Mouse (Mus musculus): ENCODE measurements around the gene Tatdn2. TPM values are rescaled to one million over a fixed set of nuclear protein-coding genes. Genes with fewer than 3 reads are reported as not detected.
"Not testable (repeated sequence)": the region's sequence is repeated elsewhere in the genome, so short reads cannot be mapped to it uniquely, and the experiment has no call there.

The Tatdn2 gene
- polyA plus RNA-seq, 1 experiment from 2014 or later: 0.81 TPM

DNA sequence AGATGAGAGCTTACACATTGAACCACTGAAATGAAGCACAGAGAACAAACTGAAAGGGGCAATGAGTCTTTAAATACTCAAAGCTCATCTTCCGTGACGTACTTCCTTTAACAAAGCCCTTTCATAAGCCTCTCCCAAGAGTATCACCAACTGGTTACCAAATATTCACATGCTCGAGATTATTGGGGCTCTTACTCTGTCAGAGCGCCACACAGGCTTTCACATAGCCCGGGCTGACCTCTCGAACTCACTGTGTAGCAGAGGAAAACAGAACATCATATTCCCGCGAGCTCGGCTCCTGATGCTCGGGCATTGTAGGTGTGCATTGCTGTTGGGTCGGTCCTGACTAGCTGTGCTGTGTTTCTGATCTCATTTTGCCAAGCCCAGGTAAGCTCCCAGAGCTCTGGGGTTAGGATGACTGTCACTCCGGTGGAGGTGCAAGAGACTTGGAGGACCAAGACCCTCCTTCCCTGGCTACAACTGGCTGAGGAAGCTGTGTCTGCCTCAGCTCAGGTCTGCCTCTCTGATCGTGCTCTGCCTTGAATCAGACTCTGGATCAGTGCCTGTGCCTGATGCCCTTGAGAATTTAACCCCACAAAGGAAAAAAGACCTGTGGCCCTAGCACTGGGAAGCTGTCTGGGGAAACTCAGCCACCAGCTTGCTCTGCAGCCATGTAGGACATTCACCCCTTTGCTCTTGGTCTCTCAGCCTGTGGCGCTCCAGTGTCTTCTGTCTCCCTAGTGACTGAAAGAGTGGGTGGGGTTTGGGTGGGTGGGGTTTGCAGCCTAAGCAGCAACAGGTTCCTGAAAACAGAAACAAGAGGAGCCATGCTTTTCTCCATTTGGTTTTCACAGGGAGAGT is 36.1 kb upstream of the Tatdn2 start:
- no peak for ATAC-seq
- Histone ChIP-seq H3K27ac (no peak overlapping the region), H3K4me1 (no peaks in the 10 kb centered on the region), H3K4me2 (no peak overlapping the region), H3K36me3 (ENCODE audit: poor library complexity, severe bottlenecking) (no peaks in the 10 kb centered on the region), H3K9ac (no peak overlapping the region), H3K4me3 (no peak overlapping the region), H3K27me3 (no peaks in the 10 kb centered on the region), H3K9me3 (replicated peaks) (no peaks in the 10 kb centered on the region)
- WGBS: 77% methylated on average over 14 of the region's 14 CpGs

DNA sequence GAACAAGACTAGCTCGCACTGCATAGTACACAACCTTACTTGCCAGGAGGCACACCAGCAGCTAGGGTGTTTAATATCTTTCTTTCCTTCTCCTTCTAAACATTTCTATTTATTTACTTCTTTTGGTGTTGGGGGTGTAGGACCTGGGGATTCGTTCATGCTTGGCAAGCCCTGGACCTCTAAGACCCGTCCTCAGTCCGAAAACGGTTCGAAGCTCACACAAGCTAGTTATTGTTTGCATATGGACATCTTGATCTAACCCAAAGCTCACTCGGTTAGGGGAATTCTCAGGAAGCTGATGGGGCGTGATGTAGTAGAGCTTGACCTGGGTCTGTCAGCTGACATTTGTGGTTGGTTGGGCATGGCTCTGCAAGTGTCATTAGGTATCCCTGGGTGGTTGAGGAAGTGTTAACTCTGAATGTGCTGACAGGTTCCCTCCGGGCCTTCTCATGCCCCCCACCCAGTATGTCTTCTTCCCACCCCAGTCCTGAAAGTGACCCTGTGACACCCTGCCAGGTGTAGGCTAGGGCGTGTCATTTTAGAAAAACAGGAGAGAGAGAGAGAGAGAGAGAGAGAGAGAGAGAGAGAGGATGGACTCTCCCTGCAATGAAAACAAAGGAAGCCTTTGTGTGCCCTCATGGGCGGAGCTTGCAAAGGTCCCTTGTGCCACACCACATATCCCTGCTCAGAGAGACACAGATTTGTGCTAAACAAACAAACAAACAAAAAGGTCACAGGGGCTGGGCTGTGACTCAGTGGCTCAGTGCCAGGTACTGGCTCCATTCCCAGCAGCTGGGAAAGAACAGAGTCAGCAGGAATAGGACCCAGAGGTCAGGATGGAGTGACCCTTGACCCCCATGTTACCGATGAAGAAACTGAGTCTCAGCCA is 35.3 kb upstream of the Tatdn2 start:
- H3K27me3 ChIP-seq: no peaks in the 10 kb centered on the region
- no peak overlapping the region for H3K9ac ChIP-seq
- no peaks in the 10 kb centered on the region for H3K4me1 ChIP-seq
- H3K36me3 ChIP-seq (ENCODE audit: poor library complexity, severe bottlenecking): no peaks in the 10 kb centered on the region
- no peak overlapping the region for H3K4me2 ChIP-seq
- H3K27ac ChIP-seq: no peak overlapping the region
- no peak for ATAC-seq
- 72% methylated on average over 12 of the region's 12 CpGs for WGBS
- no peaks in the 10 kb centered on the region for H3K9me3 ChIP-seq (replicated peaks)
- no peak overlapping the region for H3K4me3 ChIP-seq

DNA sequence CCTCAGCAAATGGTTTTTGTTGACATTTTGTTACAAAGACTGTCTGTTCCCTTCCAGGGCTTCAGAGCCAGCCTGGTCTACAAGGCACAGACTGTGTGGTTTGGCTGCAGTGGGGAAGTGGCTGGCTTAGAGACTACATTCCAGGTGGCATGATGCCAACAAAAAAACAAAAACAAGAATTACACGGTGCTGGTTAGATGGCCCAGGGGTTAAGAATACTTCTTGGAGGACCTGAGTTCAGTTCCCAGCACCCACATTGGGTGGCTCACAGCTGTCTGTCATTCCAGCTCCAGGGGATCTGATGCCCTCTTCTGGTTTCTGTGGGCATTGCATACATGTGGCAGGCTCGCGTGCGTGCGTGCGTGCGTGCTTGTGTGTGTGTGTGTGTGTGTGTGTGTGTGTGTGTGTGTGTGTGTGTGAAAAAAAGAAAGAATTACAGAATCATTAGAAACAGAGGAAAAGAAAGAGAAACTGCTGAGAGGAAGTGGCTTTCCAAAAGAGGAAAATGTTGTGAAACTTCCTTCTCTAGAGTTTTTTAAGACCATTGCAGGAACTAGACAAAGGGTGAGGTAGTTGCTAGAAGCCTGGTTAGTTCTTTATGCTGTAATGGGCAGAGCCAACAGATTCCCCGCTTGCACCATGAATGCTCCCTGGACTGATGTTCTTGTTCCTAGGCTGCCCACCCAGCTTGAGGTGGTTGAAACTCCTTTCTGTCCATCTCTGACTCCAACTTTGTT is 33.7 kb upstream of the Tatdn2 start:
- no peaks in the 10 kb centered on the region for H3K27me3 ChIP-seq
- WGBS: 91% methylated on average over 8 of the region's 8 CpGs
- H3K9me3 ChIP-seq (replicated peaks): no peaks in the 10 kb centered on the region
- no peak overlapping the region for H3K4me2 ChIP-seq
- no peaks in the 10 kb centered on the region for H3K36me3 ChIP-seq (ENCODE audit: poor library complexity, severe bottlenecking)
- no peak for ATAC-seq
- H3K4me1 ChIP-seq: no peaks in the 10 kb centered on the region
- no peak overlapping the region for H3K27ac ChIP-seq
- H3K9ac ChIP-seq: no peak overlapping the region
- no peak overlapping the region for H3K4me3 ChIP-seq

DNA sequence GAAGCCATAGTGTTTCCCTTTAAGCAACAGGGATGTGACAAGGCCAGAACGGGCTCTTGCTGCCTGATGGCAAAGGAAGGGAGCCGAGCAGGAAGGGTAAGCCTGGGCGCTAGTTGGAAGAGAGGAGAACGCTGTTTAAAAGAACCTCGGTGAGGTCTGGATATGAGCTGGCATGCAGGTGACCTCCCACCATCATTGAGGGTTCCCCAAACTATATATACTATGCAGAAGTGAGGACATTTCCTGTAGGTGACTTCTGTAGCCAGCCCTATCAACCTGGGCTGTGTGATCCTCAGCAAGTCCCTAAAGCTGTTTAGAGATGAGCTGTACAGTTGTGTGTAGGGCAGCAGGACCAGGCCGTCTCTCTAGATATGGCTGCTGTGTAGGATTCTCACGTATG is 32.5 kb upstream of the Tatdn2 start:
- Histone ChIP-seq H3K36me3 (ENCODE audit: poor library complexity, severe bottlenecking) (no peaks in the 10 kb centered on the region), H3K4me1 (peaks cover 5% of the 10 kb centered on the region), H3K9me3 (replicated peaks) (no peaks in the 10 kb centered on the region), H3K9ac (no peak overlapping the region), H3K4me3 (no peak overlapping the region), H3K27me3 (no peaks in the 10 kb centered on the region), H3K27ac (no peak overlapping the region), H3K4me2 (no peak overlapping the region)
- WGBS: 88% methylated on average over 7 of the region's 7 CpGs
- ATAC-seq: no peak

DNA sequence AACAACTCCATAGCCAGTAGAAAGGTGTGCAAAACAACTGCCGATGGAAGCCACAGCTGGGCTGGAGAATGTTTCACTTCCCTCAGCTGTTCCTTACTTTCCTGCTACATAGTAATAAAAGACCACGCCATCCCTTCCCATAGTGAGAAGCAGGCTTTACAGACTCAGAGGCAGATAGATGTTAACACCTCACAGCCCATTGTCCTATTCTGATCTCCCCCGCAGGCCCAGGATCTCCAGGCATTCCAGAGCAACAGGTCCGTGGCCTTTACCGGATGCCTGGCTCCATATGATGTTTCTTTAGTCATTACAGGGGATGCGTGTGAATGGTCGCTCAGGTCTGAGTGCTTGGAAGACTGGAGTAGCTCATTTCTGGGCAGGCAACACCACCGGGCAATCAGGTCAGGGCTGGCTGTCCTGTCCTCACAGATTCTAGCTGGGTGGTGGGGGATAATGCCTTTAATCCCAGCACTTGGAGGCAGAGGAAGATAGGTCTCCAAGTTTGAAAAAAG is 29.2 kb upstream of the Tatdn2 start:
- Histone ChIP-seq H3K36me3 (ENCODE audit: poor library complexity, severe bottlenecking) (no peaks in the 10 kb centered on the region), H3K9ac (no peak overlapping the region), H3K27ac (no peak overlapping the region), H3K27me3 (no peaks in the 10 kb centered on the region), H3K9me3 (replicated peaks) (no peaks in the 10 kb centered on the region), H3K4me1 (peaks cover 5% of the 10 kb centered on the region), H3K4me3 (no peak overlapping the region), H3K4me2 (no peak overlapping the region)
- no peak for ATAC-seq
- WGBS: 66% methylated on average over 8 of the region's 8 CpGs

DNA sequence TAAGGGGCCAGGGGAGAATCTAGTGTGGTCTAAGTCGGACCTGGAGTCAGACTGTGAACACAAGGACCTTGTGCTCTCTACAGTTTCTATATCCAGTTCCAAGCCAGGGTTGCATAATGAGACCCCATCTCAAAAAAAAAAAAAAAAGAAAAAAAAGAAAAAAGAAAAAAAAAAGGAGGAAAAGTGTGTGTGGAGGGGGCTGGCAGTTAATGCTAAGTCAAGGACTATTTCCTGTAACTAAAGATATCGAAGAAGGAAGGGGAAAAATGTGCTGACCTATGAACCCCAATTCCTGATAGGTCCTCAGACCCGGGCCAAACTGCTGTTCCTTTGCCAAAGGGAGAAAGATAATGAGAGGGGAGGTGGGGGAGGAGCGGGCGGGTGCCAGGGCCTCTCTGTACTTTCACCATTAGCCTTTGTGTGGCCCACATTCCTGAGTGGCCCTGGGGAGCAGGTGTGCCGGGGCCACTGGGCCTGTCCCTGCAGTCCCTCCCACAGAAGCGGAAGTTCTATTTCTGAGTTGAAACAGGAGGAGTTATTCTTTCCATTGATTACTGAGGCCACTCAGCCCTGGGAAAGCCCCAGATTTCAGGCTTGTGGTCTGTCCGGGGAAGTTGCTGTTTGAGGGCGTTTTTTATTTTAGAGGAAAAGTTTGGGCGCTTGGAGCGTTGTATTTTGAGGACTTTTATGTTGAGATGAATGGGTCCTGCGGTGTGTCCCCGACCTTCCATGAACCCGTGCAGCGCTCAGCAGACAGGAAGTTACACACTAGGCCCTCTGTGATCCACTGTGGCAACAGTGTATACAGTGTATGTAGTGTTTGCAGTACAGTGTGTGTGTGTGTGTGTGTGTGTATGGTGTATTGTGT is 28.3 kb upstream of the Tatdn2 start:
- H3K4me1 ChIP-seq: peaks cover 5% of the 10 kb centered on the region
- WGBS: 35% methylated on average over 15 of the region's 15 CpGs
- H3K36me3 ChIP-seq (ENCODE audit: poor library complexity, severe bottlenecking): no peaks in the 10 kb centered on the region
- no peaks in the 10 kb centered on the region for H3K27me3 ChIP-seq
- H3K27ac ChIP-seq: no peak overlapping the region
- 0 out of 2 replicates have a peak overlapping the region, but pooled peaks have one; percentile 18 for H3K9ac ChIP-seq
- no peak overlapping the region for H3K4me3 ChIP-seq
- no peak for ATAC-seq
- H3K4me2 ChIP-seq: no peak overlapping the region
- H3K9me3 ChIP-seq (replicated peaks): no peaks in the 10 kb centered on the region

DNA sequence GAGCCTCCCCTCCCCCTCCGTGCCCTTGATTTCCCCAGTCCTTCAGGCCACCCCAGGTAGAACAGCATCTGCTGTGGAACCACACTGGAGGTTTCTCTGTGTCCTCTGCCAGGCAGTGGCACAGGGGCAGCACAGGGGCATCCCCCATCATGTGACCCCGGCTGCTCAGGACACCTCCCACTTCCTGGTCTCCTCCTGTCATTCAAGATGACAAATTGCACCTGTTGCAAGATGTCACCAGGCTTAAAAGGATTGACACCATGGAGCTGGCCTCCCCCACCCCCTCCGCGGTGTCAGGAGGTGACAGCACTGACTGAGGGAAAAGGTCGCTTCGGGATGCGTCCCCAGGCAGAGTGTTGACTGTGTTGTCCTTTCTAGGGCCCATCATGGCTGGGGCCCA is 27.0 kb upstream of the Tatdn2 start:
- WGBS: 79% methylated on average over 7 of the region's 7 CpGs
- H3K4me2 ChIP-seq: no peak overlapping the region
- H3K4me1 ChIP-seq: peaks cover 5% of the 10 kb centered on the region
- ATAC-seq: no peak
- no peaks in the 10 kb centered on the region for H3K27me3 ChIP-seq
- H3K9ac ChIP-seq: no peak overlapping the region
- no peaks in the 10 kb centered on the region for H3K36me3 ChIP-seq (ENCODE audit: poor library complexity, severe bottlenecking)
- H3K4me3 ChIP-seq: no peak overlapping the region
- H3K27ac ChIP-seq: no peak overlapping the region
- no peaks in the 10 kb centered on the region for H3K9me3 ChIP-seq (replicated peaks)

DNA sequence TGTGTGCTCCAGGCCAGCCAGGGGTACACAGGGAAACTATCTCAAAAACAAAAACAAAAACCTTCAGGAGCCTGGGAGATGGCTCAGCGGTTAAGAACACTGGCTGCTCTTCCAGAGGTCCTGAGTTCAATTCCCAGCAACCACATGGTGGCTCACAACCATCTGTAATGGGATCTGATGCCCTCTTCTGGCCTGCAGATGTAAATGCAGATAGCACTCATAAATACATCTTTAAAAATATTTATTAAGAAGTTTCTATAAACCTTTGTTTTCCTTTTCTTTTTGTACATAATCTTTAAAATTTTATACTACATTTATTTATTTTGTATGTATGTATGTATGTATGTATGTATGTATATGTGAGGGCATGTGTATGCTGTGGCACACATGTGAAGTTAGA is 24.8 kb upstream of the Tatdn2 start:
- H3K27ac ChIP-seq; H3K36me3 ChIP-seq (ENCODE audit: poor library complexity, severe bottlenecking); H3K9ac ChIP-seq; H3K4me1 ChIP-seq; H3K4me2 ChIP-seq; H3K27me3 ChIP-seq; H3K9me3 ChIP-seq (replicated peaks); H3K4me3 ChIP-seq; ATAC-seq: not testable (repeated sequence)
- 83% methylated on average over 1 of the region's 1 CpGs for WGBS

DNA sequence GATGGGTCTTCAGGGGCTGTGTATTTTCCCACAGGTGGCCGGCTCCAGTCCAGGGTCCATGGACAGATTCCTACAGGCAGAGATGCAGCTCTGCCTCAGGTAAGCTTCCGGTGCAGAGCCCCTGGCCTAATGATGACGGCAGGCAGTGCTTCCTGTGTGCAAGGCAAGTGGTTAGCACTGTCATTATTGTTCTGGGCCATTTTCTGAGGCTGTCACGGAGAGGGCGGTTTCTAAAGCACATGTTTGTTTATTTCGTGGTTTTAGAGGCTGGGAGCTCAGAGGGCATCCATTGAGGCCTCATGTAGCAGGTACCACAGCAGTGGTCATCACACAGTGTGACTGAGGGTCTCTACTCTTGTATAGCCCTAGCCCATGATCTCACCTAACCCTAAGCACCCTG is 23.9 kb upstream of the Tatdn2 start:
- H3K9me3 ChIP-seq (replicated peaks): no peaks in the 10 kb centered on the region
- H3K4me2 ChIP-seq: no peak overlapping the region
- no peaks in the 10 kb centered on the region for H3K27me3 ChIP-seq
- peaks cover 5% of the 10 kb centered on the region for H3K4me1 ChIP-seq
- H3K27ac ChIP-seq: no peak overlapping the region
- H3K36me3 ChIP-seq (ENCODE audit: poor library complexity, severe bottlenecking): no peaks in the 10 kb centered on the region
- H3K9ac ChIP-seq: no peak overlapping the region
- 80% methylated on average over 6 of the region's 6 CpGs for WGBS
- no peak overlapping the region for H3K4me3 ChIP-seq
- ATAC-seq: no peak

DNA sequence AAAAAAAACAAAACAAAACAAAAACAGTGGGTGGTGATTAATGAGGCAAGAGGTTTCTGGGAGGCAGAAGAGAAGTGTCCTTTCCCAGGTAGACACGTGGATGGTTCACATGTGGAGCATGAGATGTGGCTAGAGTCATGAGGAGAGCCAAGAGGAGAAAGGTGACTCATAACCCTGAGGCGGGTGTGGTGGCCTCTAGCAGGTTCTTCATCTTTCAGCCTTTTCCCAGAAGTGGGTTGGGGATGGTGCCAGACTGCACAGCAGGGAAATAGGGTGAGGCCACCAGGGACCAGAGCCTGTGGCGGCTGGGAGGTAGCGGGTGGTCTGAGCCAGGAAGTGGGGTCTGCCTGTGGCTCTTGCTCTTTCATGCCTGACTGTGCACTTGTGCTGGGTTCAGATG is 21.6 kb upstream of the Tatdn2 start:
- 79% methylated on average over 4 of the region's 4 CpGs for WGBS
- no peak for ATAC-seq

DNA sequence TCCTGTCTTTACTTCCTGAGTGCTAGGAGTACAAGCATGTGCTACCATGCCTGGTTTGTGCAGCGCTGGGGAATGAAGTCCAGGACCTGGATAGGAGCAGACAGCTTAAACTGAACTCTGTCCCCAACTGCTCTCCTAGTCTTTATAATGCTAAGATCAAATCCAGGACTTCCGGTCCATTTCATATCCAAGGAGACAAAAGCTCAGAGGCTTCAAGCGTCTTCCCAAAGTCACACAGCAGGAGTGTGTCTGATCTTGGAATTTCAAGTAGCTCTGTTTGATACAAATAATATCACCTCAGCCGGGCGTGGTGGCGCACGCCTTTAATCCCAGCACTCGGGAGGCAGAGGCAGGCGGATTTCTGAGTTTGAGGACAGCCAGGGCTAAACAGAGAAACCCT is 20.9 kb upstream of the Tatdn2 start:
- H3K4me2 ChIP-seq: no peak overlapping the region
- H3K4me1 ChIP-seq: no peaks in the 10 kb centered on the region
- ATAC-seq: no peak
- no peak overlapping the region for H3K9ac ChIP-seq
- H3K4me3 ChIP-seq: no peak overlapping the region
- H3K36me3 ChIP-seq (ENCODE audit: poor library complexity, severe bottlenecking): no peaks in the 10 kb centered on the region
- H3K27ac ChIP-seq: no peak overlapping the region
- 89% methylated on average over 9 of the region's 9 CpGs for WGBS
- H3K27me3 ChIP-seq: no peaks in the 10 kb centered on the region
- no peaks in the 10 kb centered on the region for H3K9me3 ChIP-seq (replicated peaks)

More for the DNA sequence above, 21.6 kb upstream of the Tatdn2 start:
- Histone ChIP-seq H3K9ac (no peak overlapping the region), H3K4me1 (no peaks in the 10 kb centered on the region), H3K36me3 (ENCODE audit: poor library complexity, severe bottlenecking) (no peaks in the 10 kb centered on the region), H3K4me2 (no peak overlapping the region), H3K27ac (no peak overlapping the region), H3K4me3 (no peak overlapping the region), H3K9me3 (replicated peaks) (no peaks in the 10 kb centered on the region), H3K27me3 (no peaks in the 10 kb centered on the region)

Data from forebrain, embryonic 13.5 days (tissue).